Mouse (Mus musculus): ENCODE measurements around the gene Rrn3.
"Not testable (repeated sequence)": the region's sequence is repeated elsewhere in the genome, so short reads cannot be mapped to it uniquely, and the experiment has no call there.

Rrn3 gene

DNA sequence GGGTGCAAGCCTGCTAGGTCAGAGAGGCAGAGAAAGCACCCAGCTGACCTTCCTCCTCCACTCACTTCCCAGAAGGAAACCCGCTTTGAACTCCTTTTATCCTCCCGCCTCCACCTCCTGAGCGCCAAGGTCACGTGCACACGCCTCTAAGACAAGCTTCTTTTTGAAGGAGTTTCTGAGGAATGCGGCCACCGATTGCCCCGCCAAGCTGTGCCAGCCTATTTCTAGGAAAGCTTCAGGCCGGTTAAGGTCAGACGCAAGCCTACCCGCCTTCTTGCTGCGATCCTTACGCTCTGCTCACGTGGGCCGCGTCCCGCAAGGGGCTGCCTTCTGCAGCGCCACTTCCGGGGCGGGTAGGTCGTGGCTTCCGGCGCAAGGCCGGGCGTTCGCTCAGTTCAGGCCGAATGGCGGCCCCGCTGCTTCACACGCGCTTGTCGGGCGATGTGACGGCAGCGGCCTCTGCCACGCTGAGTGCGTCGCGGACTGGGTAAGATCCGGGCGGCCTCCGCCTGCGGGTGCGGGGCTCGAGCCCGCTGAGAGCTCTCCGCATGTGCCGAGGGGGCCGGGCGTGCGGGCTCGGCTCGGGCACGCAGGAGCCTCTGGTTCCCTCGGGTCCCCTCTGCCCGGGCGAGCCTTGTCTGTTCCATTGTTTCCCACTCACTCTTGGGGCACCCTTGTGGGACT lies at the start of gene Rrn3:
Gene Rrn3 (plus strand): TSS at position 356 of the 684 bp plus-strand sequence.
- peak; percentile 98 for DNase-seq (ENCODE audit: low read depth, low spot score)

GRCm38 (mm10) chr16:13732786-13733185 lies 47.7 kb upstream of the Rrn3 start:
- peak; percentile 46 for DNase-seq (ENCODE audit: low read depth, low spot score)

DNA sequence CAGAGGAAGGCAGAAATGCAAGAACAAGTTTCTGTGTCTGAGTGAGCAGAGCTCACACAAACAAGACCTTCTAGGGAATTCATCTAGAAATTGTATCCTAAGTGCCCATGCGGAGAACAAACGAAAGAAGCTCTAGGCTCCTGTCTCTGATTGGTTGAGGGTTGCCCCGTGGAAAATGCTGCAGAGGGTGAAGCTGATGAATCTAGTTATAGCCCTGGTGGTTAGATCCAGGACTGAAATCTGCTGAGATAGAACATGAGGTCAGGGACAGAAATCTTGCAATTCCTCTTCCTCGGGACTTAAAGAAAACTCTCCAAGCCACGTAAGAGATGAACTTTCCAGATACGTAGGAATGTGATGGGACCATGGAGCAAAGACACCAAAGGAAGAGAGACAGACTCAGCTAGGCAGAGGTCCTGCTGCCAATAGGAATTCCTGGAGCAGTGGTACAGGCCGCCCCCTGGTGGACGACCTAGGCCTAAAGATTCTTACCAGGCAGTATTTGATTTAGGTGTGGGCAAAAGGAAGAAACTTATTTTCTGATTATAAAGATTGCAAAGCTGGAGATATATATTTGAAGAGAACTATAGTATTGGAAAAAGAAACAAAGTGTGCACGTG lies 46.9 kb upstream of the Rrn3 start:
- DNase-seq (ENCODE audit: low read depth, low spot score), result peak; percentile 84

DNA sequence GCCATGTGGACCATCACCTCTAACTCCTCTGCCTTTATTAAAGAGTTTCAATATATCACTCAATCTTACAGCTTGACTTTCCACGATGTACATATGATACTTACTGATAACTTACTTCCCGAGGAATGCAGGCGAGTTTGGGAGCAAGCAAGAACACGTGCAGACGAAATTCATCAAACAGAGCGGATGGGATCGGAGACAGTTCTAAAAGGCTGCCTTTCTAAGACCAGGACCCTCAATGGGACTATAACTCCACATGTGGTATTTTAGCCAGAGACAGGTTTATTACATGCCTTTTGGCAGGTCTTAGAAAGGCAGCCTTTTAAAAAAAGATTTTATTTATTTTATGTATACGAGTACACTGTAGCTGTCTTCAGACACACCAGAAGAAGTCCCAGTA lies 44.5 kb upstream of the Rrn3 start:
- no peak for DNase-seq (ENCODE audit: low read depth, low spot score)

DNA sequence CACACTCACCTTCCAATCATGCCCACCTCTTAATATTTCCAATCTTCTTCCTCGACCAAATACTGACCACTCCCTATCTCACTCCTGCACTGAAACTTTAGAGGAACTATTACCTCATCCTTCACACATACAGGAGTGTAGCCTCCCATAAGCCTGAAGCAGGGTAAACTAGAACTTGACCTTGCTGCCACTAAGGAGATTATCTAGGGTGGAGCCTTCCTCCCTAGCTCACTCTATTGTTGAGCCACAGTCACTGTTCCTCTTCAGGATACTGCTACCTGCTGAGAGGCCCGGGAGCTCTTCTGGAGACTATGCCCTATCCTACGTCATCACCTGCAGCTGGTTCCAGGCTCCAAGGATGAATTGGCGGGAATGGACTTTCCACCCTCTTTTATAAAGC lies 41.5 kb upstream of the Rrn3 start:
- DNase-seq (ENCODE audit: low read depth, low spot score), result peak; percentile 86

DNA sequence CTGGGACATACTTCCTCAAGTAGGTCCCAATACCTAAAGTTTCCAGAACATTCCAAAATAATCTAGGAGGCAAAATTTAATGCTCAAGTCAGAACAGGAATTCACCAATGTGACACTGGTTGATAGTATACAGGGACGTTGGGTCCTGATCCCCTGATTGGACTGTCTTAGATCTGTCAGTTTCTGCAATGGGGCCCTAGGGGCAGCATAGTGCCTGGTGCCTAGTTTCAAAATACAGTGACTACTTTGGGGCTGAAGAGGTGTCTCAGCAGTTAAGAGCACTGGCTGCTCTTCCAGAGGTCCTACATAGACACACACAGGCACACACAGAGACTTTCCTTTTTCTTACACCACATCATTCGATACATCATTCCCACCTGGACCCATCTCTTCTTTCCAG lies 39.7 kb upstream of the Rrn3 start:
- peak; percentile 55 for DNase-seq (ENCODE audit: low read depth, low spot score)

DNA sequence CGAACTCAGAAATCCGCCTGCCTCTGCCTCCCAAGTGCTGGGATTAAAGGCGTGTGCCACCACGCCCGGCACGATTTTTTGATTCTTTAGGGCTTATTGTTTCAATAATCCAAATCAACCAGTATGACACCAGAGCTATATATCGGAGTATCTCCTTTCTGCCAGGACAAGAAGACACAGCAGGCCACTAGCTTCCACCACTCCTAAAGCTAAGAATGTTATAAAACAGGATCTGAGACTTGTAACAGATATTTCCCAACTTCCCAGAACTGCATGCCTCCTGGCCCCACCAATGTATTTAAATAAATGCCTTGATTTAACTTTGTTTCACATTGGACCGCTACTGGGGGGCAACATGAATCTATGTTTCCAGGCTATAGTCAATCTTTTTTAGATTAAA lies 32.8 kb upstream of the Rrn3 start:
- DNase-seq (ENCODE audit: low read depth, low spot score), result no peak

DNA sequence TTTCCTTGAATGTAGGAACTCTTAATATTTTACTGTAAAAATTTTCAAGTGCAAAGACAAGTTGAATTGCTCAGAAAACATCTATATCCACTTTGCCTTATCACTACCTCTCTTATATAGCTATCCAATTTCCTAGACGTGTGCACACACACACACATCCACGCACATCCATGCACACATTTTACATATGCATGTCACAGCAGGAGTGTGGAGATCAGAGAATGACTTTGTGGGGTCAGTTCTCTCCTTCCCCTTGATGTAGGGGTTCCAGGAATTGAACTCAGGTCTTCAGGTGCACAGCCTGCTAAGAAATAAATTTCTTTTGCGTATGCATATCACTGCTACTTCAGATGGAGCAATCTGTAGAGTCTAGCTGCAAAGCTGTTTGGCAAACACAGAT lies 32.4 kb upstream of the Rrn3 start:
- peak; percentile 43 for DNase-seq (ENCODE audit: low read depth, low spot score)

- DNase-seq (ENCODE audit: low read depth, low spot score), result peak; percentile 98
These were observed 31.7 kb upstream of the Rrn3 start for GRCm38 (mm10) chr16:13748813-13749212.

DNA sequence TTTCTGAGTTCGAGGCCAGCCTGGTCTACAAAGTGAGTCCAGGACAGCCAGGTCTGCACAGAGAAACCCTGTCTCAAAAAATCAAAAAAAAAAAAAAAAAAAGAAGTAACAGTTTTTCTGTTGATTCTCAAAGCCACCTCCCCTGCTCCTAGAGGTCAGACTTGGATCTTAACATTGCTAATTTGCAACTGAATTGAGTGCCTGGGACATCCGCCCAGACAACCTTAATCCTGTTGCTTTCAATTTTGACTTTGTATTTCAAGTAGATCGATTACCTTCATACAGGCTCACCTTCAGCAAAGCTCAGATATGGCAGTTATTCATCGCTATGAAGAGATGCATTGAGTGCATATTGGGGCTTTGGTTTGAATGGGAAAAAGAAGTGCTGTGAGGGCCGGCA lies 31.2 kb upstream of the Rrn3 start:
- DNase-seq (ENCODE audit: low read depth, low spot score), result peak; percentile 84

DNA sequence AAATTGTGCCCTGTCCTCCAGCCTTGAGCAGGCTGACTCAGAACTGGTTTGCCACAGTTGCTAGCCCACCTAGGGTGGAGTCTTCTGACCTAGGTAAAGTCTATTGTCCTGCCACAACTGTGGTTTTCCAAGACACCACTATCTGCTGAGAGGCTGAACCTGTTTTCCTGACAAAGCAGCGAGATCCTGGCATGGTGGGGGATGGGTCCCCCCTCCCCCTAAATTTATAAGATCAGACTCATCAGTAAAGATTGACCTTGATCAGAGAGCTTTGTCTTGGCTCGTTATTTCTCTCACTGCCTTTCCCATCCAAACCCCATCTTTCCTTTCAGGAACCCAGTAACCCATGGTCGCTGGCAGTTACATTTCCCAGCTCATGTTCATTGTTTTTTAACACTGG lies 30.5 kb upstream of the Rrn3 start:
- DNase-seq (ENCODE audit: low read depth, low spot score), result peak; percentile 82

DNA sequence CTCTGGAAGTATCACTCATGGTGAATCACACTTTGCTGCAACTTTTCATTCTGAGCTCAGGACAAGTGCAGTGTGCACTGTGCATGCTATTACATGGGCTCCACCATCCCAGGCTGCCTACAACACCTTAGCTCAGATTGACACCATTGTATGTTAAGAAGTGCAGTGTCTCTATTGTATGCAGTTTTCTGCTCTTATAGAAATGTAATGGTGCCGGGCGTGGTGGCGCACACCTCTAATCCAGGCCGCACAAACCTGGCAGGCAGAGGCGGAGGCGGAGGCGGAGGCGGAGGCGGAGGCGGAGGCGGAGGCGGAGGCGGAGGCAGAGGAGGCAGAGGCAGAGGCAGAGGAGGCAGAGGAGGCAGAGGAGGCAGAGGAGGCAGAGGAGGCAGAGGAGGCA lies 29.9 kb upstream of the Rrn3 start:
- DNase-seq (ENCODE audit: low read depth, low spot score), result peak; percentile 81

DNA sequence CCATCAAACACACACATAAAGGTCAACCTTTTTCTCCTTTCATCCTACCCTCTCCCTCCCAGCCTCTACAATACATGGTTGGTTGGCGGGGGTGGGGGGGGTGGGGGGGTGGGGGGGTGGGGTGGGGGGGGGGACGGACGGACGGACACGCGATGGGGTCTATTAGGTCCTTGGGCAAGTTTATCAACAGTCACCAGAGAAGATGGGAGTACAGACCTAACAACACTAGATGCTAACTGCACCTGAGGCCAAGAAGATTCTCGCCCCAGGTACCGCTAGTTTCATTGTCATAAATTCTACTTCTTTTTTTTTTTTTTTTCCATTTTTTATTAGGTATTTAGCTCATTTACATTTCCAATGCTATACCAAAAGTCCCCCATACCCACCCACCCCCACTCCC lies 26.5 kb upstream of the Rrn3 start:
- DNase-seq (ENCODE audit: low read depth, low spot score), result no peak

GRCm38 (mm10) chr16:13754400-13755190 lies 25.9 kb upstream of the Rrn3 start:
- DNase-seq (ENCODE audit: low read depth, low spot score), result peak; percentile 98

DNA sequence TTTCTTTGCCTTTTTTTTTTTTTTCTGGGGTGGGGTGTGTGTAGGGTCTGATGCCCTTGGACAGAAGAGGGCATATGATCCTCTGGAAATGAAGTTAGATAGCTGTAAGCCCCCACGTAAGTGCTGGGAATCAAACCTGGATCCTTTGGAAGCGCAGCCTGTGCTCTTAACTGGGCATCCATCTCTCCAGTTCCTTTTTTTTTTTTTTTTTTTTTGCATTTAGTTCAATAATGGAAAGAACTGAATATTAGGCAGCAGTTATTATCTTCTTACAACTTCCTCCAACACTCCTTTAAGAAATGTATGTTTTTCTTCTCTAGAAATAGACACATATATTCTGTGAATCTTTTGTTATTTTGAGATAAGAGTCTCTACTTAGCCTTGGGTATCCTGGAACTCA lies 22.7 kb upstream of the Rrn3 start:
- DNase-seq (ENCODE audit: low read depth, low spot score), result no peak

- not testable (repeated sequence) for DNase-seq (ENCODE audit: low read depth, low spot score)
These were observed 17.7 kb upstream of the Rrn3 start for GRCm38 (mm10) chr16:13762807-13763206.

GRCm38 (mm10) chr16:13764519-13764918 lies 16.0 kb upstream of the Rrn3 start:
- peak; percentile 72 for DNase-seq (ENCODE audit: low read depth, low spot score)

DNA sequence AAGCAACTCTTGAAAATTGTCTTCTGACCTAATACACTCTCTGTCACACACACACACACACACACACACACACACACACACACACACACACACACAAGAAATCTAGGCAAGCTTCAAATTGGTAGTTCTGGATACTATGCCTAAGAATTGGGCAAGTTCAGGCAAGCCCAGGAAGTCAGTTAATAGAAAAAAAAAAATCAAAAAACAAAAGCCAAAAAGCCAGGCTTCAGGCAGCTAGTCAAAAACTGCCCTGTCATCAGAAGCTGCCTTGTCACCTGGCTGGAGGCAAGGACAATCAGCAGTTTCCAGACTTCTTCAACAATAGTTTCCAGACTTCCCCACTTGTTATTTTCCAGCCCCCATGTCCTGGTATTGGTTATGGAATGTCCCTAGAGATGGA lies 14.1 kb upstream of the Rrn3 start:
- no peak for DNase-seq (ENCODE audit: low read depth, low spot score)

GRCm38 (mm10) chr16:13771603-13772002 lies 8.9 kb upstream of the Rrn3 start:
- peak; percentile 62 for DNase-seq (ENCODE audit: low read depth, low spot score)

DNA sequence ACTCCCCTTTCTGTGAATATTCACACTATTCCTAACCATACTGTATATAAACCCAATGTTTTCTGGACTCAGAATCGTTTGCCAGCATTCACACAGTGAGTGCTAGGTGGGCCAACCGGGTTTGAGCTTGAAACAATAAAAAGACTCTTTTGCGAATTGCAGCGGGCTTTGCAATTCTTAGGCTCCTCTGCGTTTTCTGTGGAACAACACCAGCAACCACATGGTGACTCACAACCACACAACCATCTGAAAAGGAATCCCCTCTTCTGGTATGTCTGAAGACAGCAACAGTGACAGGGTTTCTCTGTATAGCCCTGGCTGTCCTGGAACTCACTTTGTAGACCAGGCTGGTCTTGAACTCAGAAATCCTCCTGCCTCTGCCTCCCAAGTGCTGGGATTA lies 8.5 kb upstream of the Rrn3 start:
- peak; percentile 16 for DNase-seq (ENCODE audit: low read depth, low spot score)

- DNase-seq (ENCODE audit: low read depth, low spot score), result not testable (repeated sequence)
These were observed 6.5 kb upstream of the Rrn3 start for GRCm38 (mm10) chr16:13774011-13774410.

DNA sequence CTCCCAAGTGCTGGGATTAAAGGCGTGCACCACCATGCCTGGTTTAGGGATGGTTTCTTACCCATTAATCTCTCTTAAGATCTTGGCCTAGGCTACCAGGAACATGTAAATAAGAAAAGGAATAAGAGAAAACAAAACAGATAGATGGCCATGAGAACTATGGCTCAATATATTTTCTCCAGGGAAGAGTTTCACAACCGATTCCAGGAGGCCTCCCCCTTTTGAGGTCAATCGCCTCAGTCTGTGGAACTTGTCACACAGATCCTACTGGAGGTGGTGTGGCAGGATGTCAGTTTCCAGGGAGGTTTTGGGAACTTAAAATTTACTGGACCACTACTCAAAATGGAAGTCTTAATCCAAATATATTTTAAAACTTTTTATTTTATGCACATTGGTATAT lies 5.9 kb upstream of the Rrn3 start:
- not testable (repeated sequence) for DNase-seq (ENCODE audit: low read depth, low spot score)

GRCm38 (mm10) chr16:13781216-13781615 lies 708 bp downstream of the Rrn3 start:
- peak; percentile 50 for DNase-seq (ENCODE audit: low read depth, low spot score)

All from ZHBTc4 (cell line).